Mouse (Mus musculus) spleen, adult 2 months (tissue): ENCODE results near the gene Gm13030. TPM values are rescaled to one million over a fixed set of nuclear protein-coding genes. Genes with fewer than 3 reads are reported as not detected.
"Not testable (repeated sequence)": the region's sequence is repeated elsewhere in the genome, so short reads cannot be mapped to it uniquely, and the experiment has no call there.

Experiments used
- DNase-seq, 2 experiments: peaks; one replicate each; pipeline versions ENCODE4 v3.0.0 to v3.0.0-alpha.2; 2012 to 2021; ENCODE audit warnings: low spot score in 2 of 2, low read depth in 1 of 2
- H3K27ac ChIP-seq: fragments of 200-500 bp; 2 replicates; pipeline ENCODE4 v1.5.1; 2012; ENCODE audit warnings: low read length, inconsistent platforms; ENCODE audit not compliant: insufficient read depth
- H3K27me3 ChIP-seq: fragments of 200-500 bp; 2 replicates; pipeline ENCODE4 v1.6.1; 2012; ENCODE audit warnings: mild to moderate bottlenecking, moderate library complexity, low read length, inconsistent platforms; ENCODE audit not compliant: control insufficient read depth, insufficient read depth
- H3K36me3 ChIP-seq: fragments of 200-500 bp; 2 replicates; pipeline ENCODE4 v1.6.1; 2012; ENCODE audit warnings: mild to moderate bottlenecking, low read length, inconsistent platforms; ENCODE audit not compliant: control insufficient read depth, insufficient read depth
- H3K4me1 ChIP-seq: fragments of 200-500 bp; 2 replicates; pipeline ENCODE4 v1.6.1; 2011; ENCODE audit warnings: inconsistent platforms; ENCODE audit not compliant: control insufficient read depth, insufficient read depth, insufficient read length
- H3K4me3 ChIP-seq: fragments of 200-500 bp; 2 replicates; pipeline ENCODE4 v1.5.1; 2011; ENCODE audit warnings: mild to moderate bottlenecking, inconsistent platforms; ENCODE audit not compliant: insufficient read depth, insufficient read length; ENCODE audit errors: extremely low read depth
- CTCF ChIP-seq: fragments of 200-500 bp; IDR thresholded peaks from 2 replicates; pipeline ENCODE4 v1.5.1; 2011; ENCODE audit warnings: mild to moderate bottlenecking, inconsistent platforms; ENCODE audit not compliant: insufficient read depth, insufficient read length, insufficient replicate concordance; ENCODE audit errors: extremely low read depth
- POLR2A ChIP-seq: fragments of 200-500 bp; IDR thresholded peaks from 2 replicates; pipeline ENCODE4 v1.6.1; 2011; ENCODE audit warnings: low read depth, low read length, inconsistent platforms
- WGBS: fragments of 180-500 bp; shearing (Covaris S2); methylation state at CpG from one replicate; pipeline ENCODE4 v1.1.7; 2018; 5-methylcytosine and 5-hydroxymethylcytosine counted together
- polyA plus RNA-seq: library from polyadenylated mRNA; depleted of rRNA; stranded (reverse); fragments of >200 nt; gene quantifications from 2 replicates; pipeline ENCODE4 v1.2.3, GENCODE M21; 2012

Gm13030 gene
- polyA plus RNA-seq, 1 experiment: not detected

- Histone ChIP-seq H3K27me3 (no peaks in the 10 kb centered on the region; the same call in 1 of the 2 replicates), H3K4me1 (no peaks in the 10 kb centered on the region), H3K4me3 (no peak overlapping the region), H3K27ac (no peak overlapping the region), H3K36me3 (no peaks in the 10 kb centered on the region)
- no peak for DNase-seq
- TF ChIP-seq CTCF (no peak), POLR2A (no peak)
- WGBS: 30% methylated on average over 16 of the region's 16 CpGs
Measured at GRCm38 (mm10) chr4:138882179-138882578, 8.4 kb upstream of the Gm13030 start.

- Histone ChIP-seq H3K4me1 (no peaks in the 10 kb centered on the region), H3K36me3 (no peaks in the 10 kb centered on the region), H3K4me3 (no peak overlapping the region), H3K27me3 (no peaks in the 10 kb centered on the region; the same call in 1 of the 2 replicates), H3K27ac (no peak overlapping the region)
- no peak for TF ChIP-seq POLR2A
- DNase-seq: no peak
- 80% methylated on average over 7 of the region's 7 CpGs for WGBS
Measured at GRCm38 (mm10) chr4:138880811-138881584, 7.2 kb upstream of the Gm13030 start.

GRCm38 (mm10) chr4:138879808-138880207 lies 6.0 kb upstream of the Gm13030 start:
- no peak overlapping the region for H3K4me3 ChIP-seq
- no peaks in the 10 kb centered on the region; the same call in 1 of the 2 replicates for H3K27me3 ChIP-seq
- WGBS: 81% methylated on average over 11 of the region's 11 CpGs
- no peaks in the 10 kb centered on the region for H3K4me1 ChIP-seq
- H3K27ac ChIP-seq: no peak overlapping the region
- TF ChIP-seq CTCF: no peak
- H3K36me3 ChIP-seq: no peaks in the 10 kb centered on the region
- no peak for DNase-seq

- Histone ChIP-seq H3K4me1 (no peaks in the 10 kb centered on the region), H3K4me3 (no peak overlapping the region), H3K27ac (no peak overlapping the region), H3K27me3 (no peaks in the 10 kb centered on the region; the same call in 1 of the 2 replicates), H3K36me3 (no peaks in the 10 kb centered on the region)
- TF ChIP-seq POLR2A: no peak
- TF ChIP-seq CTCF: no peak
- 57% methylated on average over 8 of the region's 8 CpGs for WGBS
- DNase-seq: no peak
Measured at GRCm38 (mm10) chr4:138878783-138879182, 5.0 kb upstream of the Gm13030 start.

- no peaks in the 10 kb centered on the region for H3K36me3 ChIP-seq
- no peak for DNase-seq
- no peak within 1 kb of the TSS for H3K27ac ChIP-seq
- WGBS: 50% methylated on average over 4 of the region's 4 CpGs
- TF ChIP-seq POLR2A (no peak), CTCF (no peak)
- no peak within 1 kb of the TSS for H3K4me3 ChIP-seq
- H3K4me1 ChIP-seq: no peaks in the 10 kb centered on the region
- no peaks in the 10 kb centered on the region; the same call in 1 of the 2 replicates for H3K27me3 ChIP-seq
Measured at GRCm38 (mm10) chr4:138877731-138878130, 4.0 kb upstream of the Gm13030 start, which contains the start of gene Pla2g2e. TSS of gene Pla2g2e (plus strand) at chr4:138877942.

- DNase-seq: no peak
- WGBS: 89% methylated on average over 2 of the region's 2 CpGs
- H3K4me3 ChIP-seq: no peak overlapping the region
- no peaks in the 10 kb centered on the region for H3K27me3 ChIP-seq
- H3K36me3 ChIP-seq: no peaks in the 10 kb centered on the region
- H3K4me1 ChIP-seq: no peaks in the 10 kb centered on the region
- H3K27ac ChIP-seq: no peak overlapping the region
- TF ChIP-seq CTCF: no peak
- no peak for TF ChIP-seq POLR2A
Measured at GRCm38 (mm10) chr4:138875986-138876385, 2.2 kb upstream of the Gm13030 start.

GRCm38 (mm10) chr4:138875275-138875674 lies 1.5 kb upstream of the Gm13030 start:
- not testable (repeated sequence) for H3K27ac ChIP-seq, H3K4me3 ChIP-seq, H3K36me3 ChIP-seq, H3K4me1 ChIP-seq, H3K27me3 ChIP-seq, DNase-seq
- WGBS: 81% methylated on average over 2 of the region's 2 CpGs
